Mouse (Mus musculus): ENCODE results near the gene Kcnh4. TPM values are rescaled to one million over a fixed set of nuclear protein-coding genes. Genes with fewer than 3 reads are reported as not detected.

The Kcnh4 gene
- polyA plus RNA-seq, 1 experiment from 2014 or later: 1.1 TPM

DNA sequence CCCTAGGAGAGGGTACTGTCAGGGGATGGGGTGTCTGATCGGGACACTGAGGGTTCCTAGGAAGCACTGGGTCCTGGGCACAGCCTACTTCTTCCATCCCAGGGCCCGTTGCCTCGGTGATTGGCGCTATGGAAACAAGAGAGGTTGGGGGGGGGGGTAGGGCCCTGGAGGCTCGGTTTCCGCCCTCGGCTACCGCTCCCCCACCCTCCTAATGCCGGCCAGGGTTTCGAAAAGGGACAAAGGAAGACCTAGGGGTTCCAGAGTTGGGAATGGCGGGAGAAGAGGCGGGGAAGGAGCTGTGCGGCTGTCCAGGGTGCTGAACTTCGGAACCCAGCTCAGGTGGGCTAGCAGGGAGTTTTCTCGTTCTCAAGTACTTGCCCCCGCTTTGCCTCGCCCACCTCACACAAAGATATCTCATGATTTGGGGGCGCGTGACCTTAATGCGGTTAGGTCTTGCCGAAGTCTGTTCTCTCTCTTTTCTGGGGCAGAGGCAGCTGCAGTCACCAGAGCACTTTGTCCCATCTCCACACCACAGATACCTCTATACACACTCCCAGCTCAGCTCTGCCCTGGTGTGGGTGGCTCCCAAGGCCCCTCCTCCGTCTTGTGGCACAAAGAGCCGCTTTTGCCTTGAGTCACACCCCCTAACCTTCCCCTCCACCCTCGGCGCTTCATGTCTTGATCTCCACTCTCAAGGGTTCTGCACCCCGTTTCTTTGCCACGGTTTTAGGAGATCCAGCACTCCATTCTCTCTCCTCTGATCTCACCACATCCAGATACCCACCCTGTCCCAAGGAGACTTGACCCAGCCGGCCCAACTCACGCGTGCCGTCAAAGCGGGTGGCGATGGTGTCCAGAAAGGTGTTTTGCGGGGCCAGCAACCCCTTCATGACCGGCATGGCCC, 783 bp downstream of the Kcnh4 start:
- Histone ChIP-seq H3K36me3 (no peaks in the 10 kb centered on the region), H3K4me1 (peaks cover 32% of the 10 kb centered on the region), H3K9me3 (replicated peaks) (no peaks in the 10 kb centered on the region), H3K27ac (replicated peaks) (peak overlapping the region; percentile 79), H3K4me3 (peak overlapping the region; percentile 60), H3K27me3 (ENCODE audit: low read depth, poor library complexity, severe bottlenecking) (peaks cover 63% of the 10 kb centered on the region)
- peak; percentile 73 for DNase-seq (ENCODE audit: low spot score)
- WGBS: under 1% methylated on average over 35 of the region's 35 CpGs

DNA sequence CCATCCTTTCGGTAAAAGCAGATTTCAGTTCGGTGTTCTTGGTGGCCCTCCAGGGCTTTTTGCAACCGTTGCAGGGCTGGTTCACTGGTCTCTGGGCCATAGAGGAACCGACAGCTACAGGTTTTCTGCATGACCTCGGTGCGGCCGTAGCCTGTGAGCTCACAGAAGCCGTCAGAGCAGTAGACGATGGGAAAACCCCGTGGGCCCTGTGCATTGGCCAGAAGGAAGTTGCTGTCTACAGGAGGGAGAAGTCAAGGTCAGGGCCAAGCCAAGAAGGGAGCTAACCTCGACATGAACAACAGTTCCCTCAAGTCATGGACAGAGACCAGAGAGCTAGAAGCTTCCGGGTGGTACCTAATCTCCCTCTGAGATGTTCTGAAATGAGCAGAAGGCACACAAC, 2.2 kb downstream of the Kcnh4 start:
- no peak for DNase-seq (ENCODE audit: low spot score)
- Histone ChIP-seq H3K36me3 (no peaks in the 10 kb centered on the region), H3K27ac (replicated peaks) (no peak overlapping the region), H3K9me3 (replicated peaks) (no peaks in the 10 kb centered on the region), H3K27me3 (ENCODE audit: low read depth, poor library complexity, severe bottlenecking) (peaks cover 54% of the 10 kb centered on the region), H3K4me1 (peaks cover 32% of the 10 kb centered on the region), H3K4me3 (no peak overlapping the region)
- WGBS: 91% methylated on average over 12 of the region's 12 CpGs

DNA sequence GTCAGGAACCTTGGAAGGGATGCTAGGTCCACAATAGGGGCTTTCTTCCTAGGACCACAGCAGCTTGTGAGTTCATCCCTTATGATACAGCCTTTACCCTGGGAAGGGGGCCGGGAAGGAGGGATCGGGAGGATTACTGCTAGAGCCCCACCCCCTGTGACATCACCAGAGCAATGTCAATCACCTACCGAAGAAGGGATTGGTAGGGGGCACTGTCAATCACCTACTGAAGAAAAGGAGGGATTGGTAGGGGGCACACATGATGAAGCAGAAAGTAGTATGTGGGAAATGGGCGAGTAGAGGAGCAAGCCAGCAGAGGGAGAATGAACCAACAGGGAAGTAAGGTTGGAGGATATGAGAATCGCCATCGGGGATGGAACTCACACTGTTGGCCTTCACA, 3.3 kb downstream of the Kcnh4 start:
- peaks cover 24% of the 10 kb centered on the region for H3K4me1 ChIP-seq
- no peak for DNase-seq (ENCODE audit: low spot score)
- WGBS: 65% methylated on average over 6 of the region's 6 CpGs
- H3K27ac ChIP-seq (replicated peaks): no peak overlapping the region
- peaks cover 3% of the 10 kb centered on the region; the same call in 1 of the 2 replicates for H3K36me3 ChIP-seq
- H3K27me3 ChIP-seq (ENCODE audit: low read depth, poor library complexity, severe bottlenecking): peaks cover 52% of the 10 kb centered on the region
- no peaks in the 10 kb centered on the region for H3K9me3 ChIP-seq (replicated peaks)
- H3K4me3 ChIP-seq: no peak overlapping the region

DNA sequence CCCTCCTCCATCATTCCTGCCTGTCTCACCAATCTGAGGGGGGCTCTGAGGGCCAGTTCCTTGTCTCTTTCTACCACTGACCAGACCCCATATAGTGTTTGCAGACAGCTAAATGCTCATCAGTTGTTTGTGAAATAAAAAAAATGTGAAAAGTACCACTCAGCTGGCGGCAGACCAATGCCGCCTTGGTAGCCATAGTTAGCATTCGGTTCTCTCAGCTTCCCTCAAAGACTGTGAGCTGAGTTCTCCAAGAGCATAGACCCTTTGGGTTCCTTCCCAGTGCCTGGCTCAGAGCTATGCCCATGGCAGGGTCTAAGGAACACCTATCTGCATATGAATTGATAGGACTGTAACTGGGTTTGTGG, 5.1 kb downstream of the Kcnh4 start:
- Histone ChIP-seq H3K27me3 (ENCODE audit: low read depth, poor library complexity, severe bottlenecking) (peaks cover 49% of the 10 kb centered on the region), H3K27ac (replicated peaks) (no peak overlapping the region), H3K9me3 (replicated peaks) (no peaks in the 10 kb centered on the region), H3K4me3 (no peak overlapping the region), H3K36me3 (peaks cover 5% of the 10 kb centered on the region; the same call in 1 of the 2 replicates), H3K4me1 (peaks cover 13% of the 10 kb centered on the region)
- WGBS: 92% methylated on average over 3 of the region's 3 CpGs
- no peak for DNase-seq (ENCODE audit: low spot score)

DNA sequence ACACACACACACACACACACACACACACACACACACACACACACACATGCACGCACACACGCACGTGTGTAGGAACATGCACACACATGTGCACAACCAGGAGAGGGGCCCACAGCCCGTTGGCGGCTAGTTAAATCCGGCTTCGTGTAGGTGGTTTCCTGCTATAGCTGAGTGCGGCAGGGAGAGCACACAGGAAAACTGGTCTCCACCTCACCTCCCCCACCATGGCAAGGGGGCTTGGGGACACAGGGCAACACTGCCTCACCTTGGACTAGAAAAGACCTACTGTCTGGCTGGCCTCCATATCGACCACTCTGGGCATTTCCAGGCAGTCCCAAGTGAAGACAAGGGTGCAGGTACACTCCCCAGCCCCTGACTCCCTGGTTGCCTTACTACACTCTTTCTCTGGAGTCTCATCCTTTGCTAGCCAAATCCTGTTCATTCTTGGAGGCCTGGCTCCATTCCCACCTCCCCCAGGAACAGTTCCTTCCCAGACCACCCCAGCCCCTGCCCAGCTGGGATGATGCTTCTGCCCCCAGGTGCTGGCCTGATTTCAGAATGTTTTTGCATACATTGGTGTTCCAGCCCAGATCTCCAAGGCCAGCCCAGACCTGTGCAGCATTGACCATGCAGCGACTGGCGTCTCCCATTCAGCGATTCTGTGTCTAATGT, 5.6 kb downstream of the Kcnh4 start:
- Histone ChIP-seq H3K4me1 (peaks cover 8% of the 10 kb centered on the region), H3K27ac (replicated peaks) (no peak overlapping the region)
- 88% methylated on average over 12 of the region's 12 CpGs for WGBS

DNA sequence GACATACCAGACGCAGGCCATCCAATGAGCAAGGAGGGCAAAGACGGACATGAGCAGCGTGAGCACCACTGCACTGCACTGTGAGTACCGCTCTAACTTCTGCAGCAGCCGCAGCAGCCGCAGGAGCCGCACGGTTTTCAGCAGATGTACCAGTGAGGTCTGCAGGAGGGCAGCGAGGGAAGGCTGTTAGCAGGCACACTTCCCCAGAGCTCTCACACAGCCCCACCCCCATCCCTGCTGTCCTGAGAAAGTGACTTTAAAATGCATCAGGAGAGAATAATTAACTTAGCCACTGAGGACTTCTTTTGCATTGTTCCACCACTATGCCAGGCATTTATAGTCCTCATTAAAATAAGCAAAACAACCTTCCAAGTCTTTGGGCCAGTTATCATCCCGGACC, 7.4 kb downstream of the Kcnh4 start:
- H3K4me1 ChIP-seq: no peaks in the 10 kb centered on the region; the same call in 1 of the 2 replicates
- H3K4me3 ChIP-seq: no peak overlapping the region
- H3K27ac ChIP-seq (replicated peaks): no peak overlapping the region
- no peak for DNase-seq (ENCODE audit: low spot score)
- H3K9me3 ChIP-seq (replicated peaks): no peaks in the 10 kb centered on the region
- WGBS: 57% methylated on average over 10 of the region's 10 CpGs
- peaks cover 5% of the 10 kb centered on the region; the same call in 1 of the 2 replicates for H3K36me3 ChIP-seq
- peaks cover 44% of the 10 kb centered on the region for H3K27me3 ChIP-seq (ENCODE audit: low read depth, poor library complexity, severe bottlenecking)

More for the DNA sequence above, 5.6 kb downstream of the Kcnh4 start:
- Histone ChIP-seq H3K36me3 (peaks cover 5% of the 10 kb centered on the region; the same call in 1 of the 2 replicates), H3K4me3 (no peak overlapping the region), H3K9me3 (replicated peaks) (no peaks in the 10 kb centered on the region), H3K27me3 (ENCODE audit: low read depth, poor library complexity, severe bottlenecking) (peaks cover 49% of the 10 kb centered on the region)
- DNase-seq (ENCODE audit: low spot score): no peak

DNA sequence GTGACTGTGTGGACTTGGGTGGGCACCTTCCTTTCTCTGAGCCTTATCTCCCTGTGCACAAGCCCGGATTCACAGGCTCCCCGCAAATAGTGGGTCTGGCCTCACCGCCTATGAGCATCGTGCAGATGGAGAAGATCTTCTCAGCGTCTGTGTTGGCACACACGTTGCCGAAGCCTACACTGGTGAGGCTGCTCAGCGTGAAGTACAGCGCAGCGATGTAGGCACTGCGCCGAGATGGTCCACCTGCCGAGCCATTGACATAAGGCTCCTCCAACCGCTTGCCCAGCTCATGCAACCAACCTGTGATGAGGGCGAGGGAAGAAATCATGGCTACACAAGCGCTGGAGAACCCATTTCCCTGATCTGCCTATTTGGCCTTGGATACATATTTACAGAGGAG, 9.6 kb downstream of the Kcnh4 start:
- Histone ChIP-seq H3K27ac (replicated peaks) (no peak overlapping the region), H3K27me3 (ENCODE audit: low read depth, poor library complexity, severe bottlenecking) (peaks cover 39% of the 10 kb centered on the region), H3K4me3 (no peak overlapping the region), H3K4me1 (no peaks in the 10 kb centered on the region; the same call in 1 of the 2 replicates), H3K36me3 (peaks cover 5% of the 10 kb centered on the region; the same call in 1 of the 2 replicates), H3K9me3 (replicated peaks) (no peaks in the 10 kb centered on the region)
- WGBS: 89% methylated on average over 16 of the region's 16 CpGs
- no peak for DNase-seq (ENCODE audit: low spot score)

DNA sequence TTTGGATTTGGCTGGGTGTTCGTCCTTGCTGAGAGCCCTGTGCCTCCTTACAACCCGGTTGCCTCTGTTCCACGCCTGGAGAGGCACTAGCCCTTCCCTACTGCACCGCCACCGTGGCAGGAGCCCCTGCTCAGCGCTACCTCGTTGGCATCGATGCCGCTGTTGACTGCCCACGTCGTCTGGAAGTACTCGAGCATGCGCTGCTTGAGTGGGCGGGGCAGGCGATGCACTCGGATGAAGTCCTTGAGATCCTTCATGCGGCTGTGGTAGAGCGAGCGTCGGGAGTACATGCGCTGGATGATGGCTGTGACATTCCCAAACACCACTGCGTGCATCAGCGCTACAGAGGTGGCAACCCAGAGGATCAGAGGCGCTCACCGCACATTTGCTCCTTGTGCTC, 10.3 kb downstream of the Kcnh4 start:
- H3K4me3 ChIP-seq: no peak overlapping the region
- 48% methylated on average over 25 of the region's 25 CpGs for WGBS
- peaks cover 39% of the 10 kb centered on the region for H3K27me3 ChIP-seq (ENCODE audit: low read depth, poor library complexity, severe bottlenecking)
- H3K9me3 ChIP-seq (replicated peaks): no peaks in the 10 kb centered on the region
- H3K27ac ChIP-seq (replicated peaks): no peak overlapping the region
- peaks cover 5% of the 10 kb centered on the region; the same call in 1 of the 2 replicates for H3K36me3 ChIP-seq
- no peak for DNase-seq (ENCODE audit: low spot score)
- no peaks in the 10 kb centered on the region; the same call in 1 of the 2 replicates for H3K4me1 ChIP-seq

DNA sequence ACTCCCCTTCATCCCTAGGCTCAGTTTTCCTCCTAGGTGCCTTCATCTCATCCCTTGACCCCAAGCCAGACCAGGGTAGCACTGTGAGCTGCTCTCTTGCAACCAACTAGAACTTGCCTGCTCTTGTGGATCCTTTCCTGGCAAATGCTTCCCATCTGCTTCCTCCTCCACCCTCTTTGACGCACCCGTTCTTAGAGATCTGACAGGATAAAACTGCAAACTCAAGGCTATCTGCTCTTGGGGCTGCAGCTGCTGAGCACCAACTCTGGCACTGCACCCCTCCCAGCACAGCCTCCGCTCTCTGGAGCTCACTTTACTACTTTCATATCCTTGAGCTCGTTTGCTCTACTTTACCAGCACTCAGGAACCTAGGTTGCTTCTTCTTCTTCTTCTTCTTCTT, 11.1 kb downstream of the Kcnh4 start:
- Histone ChIP-seq H3K27me3 (ENCODE audit: low read depth, poor library complexity, severe bottlenecking) (peaks cover 39% of the 10 kb centered on the region), H3K4me3 (no peak overlapping the region), H3K36me3 (peaks cover 5% of the 10 kb centered on the region; the same call in 1 of the 2 replicates), H3K4me1 (no peaks in the 10 kb centered on the region; the same call in 1 of the 2 replicates), H3K9me3 (replicated peaks) (no peaks in the 10 kb centered on the region), H3K27ac (replicated peaks) (no peak overlapping the region)
- DNase-seq (ENCODE audit: low spot score): no peak
- 86% methylated on average over 4 of the region's 4 CpGs for WGBS

DNA sequence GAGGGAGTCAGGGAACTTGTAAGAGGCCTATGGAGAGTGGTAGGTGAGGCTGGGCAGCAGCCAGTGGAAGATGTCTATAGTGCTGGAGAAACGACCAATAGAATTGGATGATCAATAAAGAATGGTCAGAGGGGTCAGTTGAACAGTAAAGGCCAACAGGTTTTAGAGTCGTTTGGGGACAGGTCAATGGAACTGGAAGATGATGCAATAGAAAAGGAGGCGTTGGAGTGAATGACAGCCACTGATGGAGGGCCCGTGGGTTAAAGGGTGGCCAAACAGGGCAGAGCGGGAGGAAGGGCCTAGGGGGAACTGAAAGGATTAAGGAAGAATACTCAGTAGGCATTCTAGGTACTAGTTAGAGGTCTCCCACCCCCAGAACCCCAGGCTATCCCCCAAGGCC, 12.6 kb downstream of the Kcnh4 start:
- H3K4me3 ChIP-seq: no peak overlapping the region
- DNase-seq (ENCODE audit: low spot score): no peak
- H3K27me3 ChIP-seq (ENCODE audit: low read depth, poor library complexity, severe bottlenecking): peaks cover 38% of the 10 kb centered on the region
- H3K36me3 ChIP-seq: peaks cover 5% of the 10 kb centered on the region; the same call in 1 of the 2 replicates
- no peaks in the 10 kb centered on the region; the same call in 1 of the 2 replicates for H3K4me1 ChIP-seq
- no peak overlapping the region for H3K27ac ChIP-seq (replicated peaks)
- H3K9me3 ChIP-seq (replicated peaks): no peaks in the 10 kb centered on the region
- 84% methylated on average over 5 of the region's 5 CpGs for WGBS

DNA sequence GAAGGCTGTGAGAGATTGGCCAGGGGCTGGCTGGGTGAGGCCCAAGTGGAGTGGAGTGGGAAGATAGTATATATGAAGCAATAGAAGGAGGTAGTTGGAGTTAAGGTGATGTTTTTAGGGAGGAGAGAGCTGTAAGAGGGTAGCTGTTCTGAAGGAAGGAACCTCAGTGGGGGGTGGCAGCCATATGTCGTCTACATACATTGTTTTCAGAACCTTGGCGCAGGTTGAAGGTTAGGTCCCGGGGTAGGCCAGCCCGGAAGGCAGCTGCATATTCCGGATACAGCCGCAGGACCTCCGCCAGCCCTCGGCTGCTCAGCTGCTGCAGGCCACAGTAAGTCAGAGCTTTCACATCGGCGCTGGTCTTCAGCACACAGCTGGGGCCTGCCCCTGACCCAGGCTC, 13.2 kb downstream of the Kcnh4 start:
- Histone ChIP-seq H3K9me3 (replicated peaks) (no peaks in the 10 kb centered on the region), H3K27ac (replicated peaks) (no peak overlapping the region), H3K27me3 (ENCODE audit: low read depth, poor library complexity, severe bottlenecking) (peaks cover 32% of the 10 kb centered on the region), H3K4me1 (no peaks in the 10 kb centered on the region), H3K4me3 (no peak overlapping the region), H3K36me3 (peaks cover 2% of the 10 kb centered on the region; the same call in 1 of the 2 replicates)
- WGBS: 84% methylated on average over 10 of the region's 10 CpGs
- DNase-seq (ENCODE audit: low spot score): no peak

DNA sequence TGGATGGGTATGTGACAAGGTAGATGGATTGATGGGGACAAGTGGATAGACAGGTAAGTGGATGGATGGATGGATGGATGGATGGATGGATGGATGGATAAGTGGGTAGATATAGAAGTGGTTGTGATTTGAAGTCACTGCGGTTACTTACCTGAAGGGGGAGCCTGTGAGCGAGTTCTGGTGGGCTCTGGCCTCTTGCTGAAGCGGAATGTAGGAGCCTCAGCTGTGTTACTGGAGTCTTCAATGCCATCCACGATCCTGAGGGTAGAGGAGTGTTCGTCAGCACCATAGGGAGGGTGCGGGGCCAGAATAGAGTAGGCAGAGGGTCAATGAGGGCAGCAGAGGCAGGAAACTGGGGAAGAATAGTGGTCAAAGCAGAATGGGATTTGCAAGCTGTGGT, 14.7 kb downstream of the Kcnh4 start:
- Histone ChIP-seq H3K27ac (replicated peaks) (no peak overlapping the region), H3K36me3 (no peaks in the 10 kb centered on the region; the same call in 1 of the 2 replicates), H3K9me3 (replicated peaks) (no peaks in the 10 kb centered on the region), H3K27me3 (ENCODE audit: low read depth, poor library complexity, severe bottlenecking) (peaks cover 21% of the 10 kb centered on the region), H3K4me1 (no peaks in the 10 kb centered on the region), H3K4me3 (no peak overlapping the region)
- DNase-seq (ENCODE audit: low spot score): peak; percentile 45
- WGBS: 16% methylated on average over 6 of the region's 6 CpGs

DNA sequence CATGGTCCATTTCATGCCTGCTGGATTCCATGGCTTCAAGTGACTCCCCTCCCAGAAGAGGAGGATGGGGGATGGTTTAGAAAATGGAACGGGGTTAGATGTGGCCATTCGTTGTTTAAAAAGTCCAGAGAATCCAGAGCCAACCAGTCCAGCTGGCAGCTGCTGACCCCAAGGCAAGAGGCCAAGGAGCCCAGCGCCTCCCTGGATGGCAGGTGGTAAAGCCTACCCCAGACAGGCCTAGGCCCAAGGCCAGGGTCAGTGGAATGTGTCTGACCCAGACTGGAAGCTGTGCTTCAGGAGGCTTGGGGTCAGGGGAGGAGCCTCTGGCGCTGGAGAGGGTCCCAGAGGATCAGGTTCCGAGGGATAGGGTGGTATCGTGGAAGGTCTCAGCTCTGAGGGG, 18.4 kb downstream of the Kcnh4 start:
- no peaks in the 10 kb centered on the region for H3K27me3 ChIP-seq (ENCODE audit: low read depth, poor library complexity, severe bottlenecking)
- no peak for DNase-seq (ENCODE audit: low spot score)
- 78% methylated on average over 6 of the region's 6 CpGs for WGBS
- peaks cover 20% of the 10 kb centered on the region for H3K4me1 ChIP-seq
- H3K27ac ChIP-seq (replicated peaks): no peak overlapping the region
- H3K36me3 ChIP-seq: no peaks in the 10 kb centered on the region
- no peaks in the 10 kb centered on the region for H3K9me3 ChIP-seq (replicated peaks)
- H3K4me3 ChIP-seq: no peak overlapping the region
